Mouse (Mus musculus): ENCODE data around the gene Slc10a6.

The Slc10a6 gene

DNA sequence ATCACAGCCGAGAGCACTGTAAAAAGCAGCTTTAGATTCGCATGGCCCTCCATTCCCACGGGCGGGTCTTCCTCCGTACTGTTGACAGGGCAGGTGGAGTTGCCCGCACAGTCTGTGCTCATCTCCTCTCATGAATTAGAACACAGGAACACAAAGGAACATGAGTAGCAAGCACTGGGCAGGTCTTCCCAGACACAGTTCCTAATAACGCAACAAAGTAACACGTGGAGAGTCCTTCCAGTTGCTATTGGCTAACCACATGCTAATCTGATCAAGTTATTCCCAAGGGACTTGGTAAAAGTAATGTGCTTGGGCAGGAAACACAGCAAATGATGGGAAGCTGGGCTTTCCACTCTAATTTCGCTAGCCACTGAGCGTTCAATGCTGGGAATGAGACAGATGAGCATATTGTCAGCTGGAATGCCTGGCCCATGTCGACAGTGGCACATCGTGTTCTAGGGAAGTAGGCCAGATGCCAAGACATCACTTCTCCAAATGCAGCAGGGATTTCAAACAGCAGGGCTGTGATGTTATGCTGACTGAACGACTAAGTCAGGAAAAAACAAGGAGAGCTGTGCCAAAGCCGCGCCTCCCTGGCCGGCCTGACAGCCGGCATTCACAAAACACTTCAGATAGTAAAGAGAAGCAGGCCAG lies at the start of gene Slc10a6:
Gene Slc10a6 (minus strand): TSS at position 293 of the 654 bp plus-strand sequence.
- peak; percentile 75 to 85 for DNase-seq (ENCODE audit: low spot score in 2 of 2)

- DNase-seq (ENCODE audit: low spot score in 2 of 2) = no peak
Measured at GRCm38 (mm10) chr5:103678974-103679373, 49.8 kb upstream of the Slc10a6 start.

DNA sequence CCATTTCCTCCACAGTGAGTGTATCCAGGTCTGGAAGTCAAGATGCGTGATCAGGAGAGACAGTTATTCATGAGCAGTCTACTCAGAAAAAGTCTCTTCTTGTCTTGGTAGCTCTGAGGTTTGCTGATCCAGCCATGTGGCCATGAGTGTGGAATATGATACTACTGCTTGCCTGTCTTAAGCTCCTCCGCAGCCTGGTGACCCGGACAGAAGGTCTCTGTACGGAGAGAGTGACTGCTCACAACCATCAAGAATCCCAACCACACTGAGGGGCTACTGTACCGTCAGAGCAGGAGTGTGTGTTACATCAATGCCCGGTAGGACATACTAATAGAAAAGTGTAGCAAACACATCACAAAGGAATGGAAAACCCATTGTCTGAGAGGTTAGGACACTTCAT lies 48.7 kb upstream of the Slc10a6 start:
- DNase-seq (ENCODE audit: low spot score in 2 of 2) = no peak

GRCm38 (mm10) chr5:103676289-103676881 lies 47.2 kb upstream of the Slc10a6 start:
- DNase-seq (ENCODE audit: low spot score in 2 of 2) = no peak

DNA sequence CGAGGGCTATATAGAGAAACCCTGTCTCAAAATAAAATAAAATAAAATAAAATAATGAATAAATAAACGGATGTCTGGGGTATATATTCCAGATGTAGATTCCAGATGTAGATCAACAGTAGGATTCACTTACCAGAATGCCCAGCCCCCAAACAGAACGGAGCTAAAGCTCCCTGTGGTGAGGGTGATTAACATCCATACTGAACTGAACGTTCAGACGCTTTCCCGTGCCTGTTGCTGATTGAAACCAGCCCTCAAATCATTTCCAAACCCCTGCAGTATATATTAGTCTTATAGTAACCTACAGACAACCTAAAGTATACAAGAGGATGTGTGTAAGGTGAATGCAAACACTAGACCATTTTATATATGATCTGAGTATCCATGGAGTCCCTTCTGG lies 45.3 kb upstream of the Slc10a6 start:
- DNase-seq (ENCODE audit: low spot score in 2 of 2) = no peak

DNA sequence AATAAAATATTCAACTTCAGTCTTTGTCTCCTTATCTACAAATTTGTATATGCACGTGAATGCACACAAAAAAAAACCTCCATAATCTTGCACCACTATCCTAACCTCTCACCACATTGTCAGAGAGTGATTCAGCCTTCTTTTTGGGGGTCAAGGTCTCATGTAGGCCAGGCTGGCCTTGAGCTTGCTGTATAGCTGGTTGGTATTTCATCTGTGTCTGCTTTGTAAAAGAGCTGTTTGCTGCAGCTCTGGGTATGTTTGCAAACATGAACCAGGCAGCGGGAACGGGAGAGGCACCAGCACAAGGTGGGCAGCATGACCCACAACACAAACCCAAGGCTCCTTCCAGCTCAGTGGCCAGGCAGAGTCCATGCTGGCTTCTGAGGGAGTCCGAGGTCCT lies 44.4 kb upstream of the Slc10a6 start:
- DNase-seq (ENCODE audit: low spot score in 2 of 2) = no peak

GRCm38 (mm10) chr5:103671858-103672257 lies 42.7 kb upstream of the Slc10a6 start:
- DNase-seq (ENCODE audit: low spot score in 2 of 2) = no peak

DNA sequence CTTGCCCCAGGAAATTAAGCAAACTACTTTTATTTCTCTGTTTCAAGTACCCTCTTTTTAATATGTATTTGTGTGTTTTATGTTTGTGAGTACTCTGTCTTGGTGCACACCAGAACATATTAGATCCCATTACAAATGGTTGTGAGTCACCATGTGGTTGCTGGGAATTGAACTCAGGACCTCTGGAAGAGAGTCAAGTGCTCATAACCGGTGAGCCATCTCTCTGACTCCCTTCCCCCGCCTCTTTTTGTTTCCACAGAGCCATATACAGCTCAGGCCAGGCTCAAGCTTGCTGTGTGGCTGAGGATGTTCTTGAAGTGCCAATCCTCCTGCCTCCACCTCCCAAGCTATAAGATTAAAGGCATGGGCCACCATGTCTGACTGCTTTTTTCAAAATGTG lies 36.7 kb upstream of the Slc10a6 start:
- DNase-seq (ENCODE audit: low spot score in 2 of 2) = no peak

DNA sequence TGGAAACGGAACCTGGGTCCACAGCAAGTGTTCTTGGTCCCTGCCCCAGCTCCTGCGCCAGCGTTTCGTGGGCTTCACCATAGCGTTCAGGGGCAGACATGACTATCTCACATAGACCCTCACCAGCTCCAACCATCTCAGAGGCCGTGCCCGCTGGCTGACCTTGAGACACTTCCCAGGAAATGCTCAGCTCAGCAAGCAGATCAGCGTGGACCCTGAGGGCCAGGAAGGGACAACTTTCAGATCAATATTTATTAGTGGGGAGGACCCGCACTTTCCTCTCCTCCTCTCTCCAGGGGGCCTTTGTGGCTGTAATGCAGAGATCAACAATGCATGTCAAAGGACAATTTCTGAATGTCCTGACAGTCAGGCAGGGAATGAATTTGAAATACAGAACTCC lies 35.7 kb upstream of the Slc10a6 start:
- no peak for DNase-seq (ENCODE audit: low spot score in 2 of 2)

DNA sequence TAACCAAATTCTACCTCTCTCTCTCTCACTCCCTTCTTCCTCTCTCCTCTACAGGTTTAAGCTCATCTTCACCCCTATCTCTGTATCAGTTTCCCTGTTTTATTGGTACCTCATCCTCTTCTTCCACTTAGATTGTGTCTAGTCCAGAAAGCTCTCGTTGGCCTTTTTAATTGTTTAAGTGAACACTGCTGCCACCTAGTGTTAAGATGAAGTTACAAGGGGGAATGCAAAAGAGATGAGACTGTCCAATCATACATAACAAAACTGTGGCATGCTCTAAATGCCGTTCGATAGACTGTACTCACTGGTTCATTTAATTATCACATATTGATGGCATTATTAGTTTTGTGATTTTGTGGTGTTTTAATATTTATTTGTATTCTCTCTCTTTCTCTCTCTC lies 30.4 kb upstream of the Slc10a6 start:
- no peak for DNase-seq (ENCODE audit: low spot score in 2 of 2)

DNA sequence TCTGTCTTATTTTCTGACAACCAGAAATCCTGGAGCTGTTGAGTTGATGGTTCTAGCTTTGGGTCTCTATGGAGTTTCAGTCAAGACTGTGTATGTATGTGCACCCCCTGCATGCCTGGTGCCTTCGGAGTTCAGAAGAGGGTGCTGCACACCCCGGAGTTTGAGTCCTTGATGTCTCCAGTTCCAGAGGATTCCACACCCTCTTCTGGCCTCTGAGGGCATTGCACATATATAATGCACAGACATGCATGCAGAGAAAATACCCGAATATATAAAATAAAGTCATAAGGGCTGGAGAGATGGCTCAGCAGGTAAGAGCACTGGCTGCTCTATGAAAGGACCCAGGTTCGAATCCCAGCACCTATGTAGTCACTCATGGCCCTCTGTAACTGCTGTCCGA lies 29.7 kb upstream of the Slc10a6 start:
- no peak for DNase-seq (ENCODE audit: low spot score in 2 of 2)

DNA sequence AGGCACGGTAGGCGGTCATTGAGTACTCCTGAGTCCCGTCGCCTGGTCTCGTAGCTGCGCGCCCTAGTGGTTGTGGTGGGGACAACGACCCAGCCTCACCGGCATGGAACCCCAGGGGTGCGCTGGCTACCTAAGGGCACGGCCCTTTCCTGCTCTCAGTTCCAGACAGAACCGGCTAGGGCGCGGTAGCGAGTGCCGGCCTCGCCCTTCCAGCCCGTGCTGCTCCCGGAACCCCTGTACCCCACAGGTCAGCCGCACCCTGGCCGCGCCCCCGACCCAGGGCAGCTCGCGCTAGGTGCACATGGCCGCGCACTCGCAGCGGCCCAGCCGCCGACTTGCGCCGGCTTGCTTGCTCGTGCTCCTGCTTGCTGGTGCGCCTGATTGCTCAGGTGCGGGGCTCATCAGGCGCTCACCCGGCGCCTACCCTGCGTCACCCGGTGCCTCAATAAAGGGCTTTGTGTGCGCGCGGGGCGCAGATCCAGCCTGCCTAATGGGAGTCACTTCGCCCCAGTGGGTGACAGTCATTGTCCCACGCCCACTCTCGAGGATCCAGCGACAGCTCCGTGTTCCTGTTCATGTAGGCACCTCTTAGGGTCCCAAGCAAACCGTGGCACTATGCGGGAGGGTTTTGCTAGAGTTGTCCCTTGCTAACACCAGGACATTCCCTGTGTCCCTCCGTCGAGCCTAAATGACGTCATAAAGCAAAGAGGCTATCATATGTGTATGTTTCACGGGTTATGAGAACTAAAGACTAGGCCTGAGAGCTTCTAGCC lies 26.3 kb upstream of the Slc10a6 start, which contains the start of gene 1700016H13Rik:
Gene 1700016H13Rik (minus strand): TSS at position 665 of the 773 bp plus-strand sequence.
- DNase-seq (ENCODE audit: low spot score in 2 of 2) = peak; percentile 42 to 59

GRCm38 (mm10) chr5:103654780-103655179 lies 25.6 kb upstream of the Slc10a6 start:
- DNase-seq (ENCODE audit: low spot score in 2 of 2) = no peak

GRCm38 (mm10) chr5:103654225-103654624 lies 25.0 kb upstream of the Slc10a6 start:
- peak; percentile 36 to 47 for DNase-seq (ENCODE audit: low spot score in 2 of 2)

DNA sequence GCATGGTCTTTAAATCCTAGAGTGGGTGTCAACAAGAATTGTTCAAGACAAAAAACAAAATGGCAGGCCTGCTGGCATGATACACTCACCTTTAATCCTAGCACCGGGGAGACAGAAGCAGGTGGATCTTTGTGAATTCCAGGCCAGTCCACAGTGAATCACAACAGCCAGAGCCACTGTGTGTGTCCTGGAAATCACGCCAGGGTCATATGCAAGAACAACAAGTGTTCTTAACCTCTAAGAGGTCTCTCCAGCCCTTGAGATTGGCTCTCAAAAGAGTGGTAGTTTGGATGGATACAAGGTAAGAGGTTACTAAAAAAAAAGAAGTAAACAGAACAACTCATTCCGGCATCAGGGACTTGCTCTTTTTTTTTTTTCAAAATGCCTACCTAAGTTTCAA lies 18.1 kb upstream of the Slc10a6 start:
- DNase-seq (ENCODE audit: low spot score in 2 of 2) = no peak

DNA sequence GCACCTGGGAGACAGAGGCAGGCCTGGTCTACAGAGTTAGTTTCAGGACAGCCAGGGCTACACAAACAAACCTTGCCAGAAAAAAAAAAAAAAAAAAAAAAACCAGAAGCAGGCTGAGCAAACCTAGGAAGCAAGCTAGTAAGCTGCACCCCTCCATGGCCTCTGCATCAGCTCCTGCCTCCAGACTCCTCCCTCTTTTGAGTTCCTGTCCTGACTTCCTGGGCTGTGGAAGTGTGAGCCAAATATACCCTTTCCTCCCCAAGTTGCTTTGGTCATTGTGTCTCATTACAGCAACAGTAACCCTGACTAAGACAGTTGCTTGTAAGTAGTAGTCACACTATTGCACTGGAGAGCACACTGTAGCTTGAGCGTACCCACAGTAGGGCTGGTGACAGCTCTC lies 15.0 kb upstream of the Slc10a6 start:
- DNase-seq (ENCODE audit: low spot score in 2 of 2) = no peak

DNA sequence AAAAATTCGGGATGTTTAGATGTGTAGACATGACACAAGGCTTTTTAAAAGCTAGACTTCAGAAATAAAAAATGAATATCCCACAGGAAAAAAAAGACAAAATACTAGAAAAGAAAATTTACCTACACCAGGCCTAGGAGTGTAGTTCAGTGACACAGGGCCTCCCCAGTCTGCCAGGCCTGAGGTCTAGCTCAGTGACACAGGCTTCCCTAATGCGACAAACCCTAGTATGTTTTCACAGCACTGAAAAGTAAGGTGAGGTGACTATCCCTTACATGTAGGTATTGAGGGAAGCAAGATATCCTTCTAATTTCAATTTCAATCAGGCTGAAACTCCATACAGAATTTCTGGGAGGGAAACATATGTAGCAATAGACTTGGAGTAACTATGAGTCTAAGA lies 8.0 kb upstream of the Slc10a6 start:
- no peak for DNase-seq (ENCODE audit: low spot score in 2 of 2)

- no peak for DNase-seq (ENCODE audit: low spot score in 2 of 2)
Measured at GRCm38 (mm10) chr5:103629854-103630580, 814 bp upstream of the Slc10a6 start.

GRCm38 (mm10) chr5:103628499-103628898 lies 704 bp downstream of the Slc10a6 start:
- no peak for DNase-seq (ENCODE audit: low spot score in 2 of 2)

GRCm38 (mm10) chr5:103624831-103625230 lies 4.4 kb downstream of the Slc10a6 start:
- no peak for DNase-seq (ENCODE audit: low spot score in 2 of 2)

- no peak for DNase-seq (ENCODE audit: low spot score in 2 of 2)
Measured at GRCm38 (mm10) chr5:103622321-103622720, 6.9 kb downstream of the Slc10a6 start.

GRCm38 (mm10) chr5:103620301-103620973 lies 8.8 kb downstream of the Slc10a6 start:
- DNase-seq (ENCODE audit: low spot score in 2 of 2) = no peak
